ENCODE assay signal across 9 mouse cellular contexts in genomic region chr3:135640856-135641622, GRCm38 (mm10). TPM values are rescaled to one million over a fixed set of nuclear protein-coding genes. Genes with fewer than 3 reads are reported as not detected.
DNase-seq lines count a peak whose midpoint lies in the region; ATAC-seq and TF ChIP-seq lines count a peak whose summit lies in the region.
"Had no signal": no experiment of that assay in that cellular context is flagged by ENCODE, and none has a peak within 500 bp of the region (broad histone marks: within the 10 kb centered on the region; RNA-seq: fewer than 3 reads in every experiment).

No protein-coding gene starts in this region.

- POLR2A ChIA-PET in Patski (lab: Charles Lee) = no interaction called here

- in situ Hi-C loops in Patski (cut with MboI; ENCODE audit: low pct_unique_long_range_greater_than_20kb) = no loop called here

- H3K27me3 ChIP-seq in lung, embryonic 16.5 days (ENCODE audit: control insufficient read depth, insufficient read depth, low read depth, low read length) = no peaks in the 10 kb centered on the region
- no peaks in the 10 kb centered on the region for H3K27me3 ChIP-seq in Patski
- H3K27me3 ChIP-seq in intestine, embryonic 15.5 days (replicated peaks) = no peaks in the 10 kb centered on the region
- no peaks in the 10 kb centered on the region for H3K27me3 ChIP-seq in stomach, embryonic 16.5 days (ENCODE audit: control insufficient read depth, insufficient read depth, low read length)
- H3K27me3 ChIP-seq: neural tube, embryonic 12.5 days had no signal

- 79% methylated on average over 16 of the region's 16 CpGs for WGBS in lung, embryonic 16.5 days
- WGBS in intestine, embryonic 15.5 days = 78% methylated on average over 16 of the region's 16 CpGs
- 75% methylated on average over 16 of the region's 16 CpGs for WGBS in stomach, embryonic 16.5 days

- 0 out of 2 replicates have a peak, but pooled peaks cover 3% of the 10 kb centered on the region for H3K4me1 ChIP-seq in lung, embryonic 16.5 days (replicated peaks; ENCODE audit: control insufficient read depth, insufficient read depth, low read length)
- H3K4me1 ChIP-seq in intestine, embryonic 15.5 days (replicated peaks) = 0 out of 2 replicates have a peak, but pooled peaks cover 8% of the 10 kb centered on the region
- peaks cover 8% of the 10 kb centered on the region; the same call in 1 of the 2 replicates for H3K4me1 ChIP-seq in stomach, embryonic 16.5 days (ENCODE audit: control insufficient read depth, insufficient read depth, low read length)

- DNase-seq in lung, adult 18-20 months = no peak
- no peak for DNase-seq in Patski (ENCODE audit: low read depth, low spot score)
- no peak for DNase-seq in urinary bladder, adult 18-20 months (ENCODE audit: low spot score in 2 of 2)
- no peak for DNase-seq in kidney, postnatal 36 days
- DNase-seq: right cerebral cortex, postnatal 25 days had no signal

- H3K4me3 ChIP-seq in lung, embryonic 16.5 days (ENCODE audit: low read length) = no peak overlapping the region
- H3K4me3 ChIP-seq in intestine, embryonic 15.5 days (replicated peaks) = no peak overlapping the region
- no peak overlapping the region for H3K4me3 ChIP-seq in stomach, embryonic 16.5 days (replicated peaks; ENCODE audit: low read length)
- H3K4me3 ChIP-seq: neural tube, embryonic 12.5 days had no signal

- H3K36me3 ChIP-seq in lung, embryonic 16.5 days (ENCODE audit: control insufficient read depth, insufficient read depth, low read length) = peaks cover 12% of the 10 kb centered on the region
- H3K36me3 ChIP-seq in intestine, embryonic 15.5 days = 0 out of 2 replicates have a peak, but pooled peaks cover 6% of the 10 kb centered on the region
- peaks cover 4% of the 10 kb centered on the region; the same call in 1 of the 2 replicates for H3K36me3 ChIP-seq in stomach, embryonic 16.5 days (ENCODE audit: control insufficient read depth, insufficient read depth, low read length)

- H3K9ac ChIP-seq in lung, embryonic 16.5 days (ENCODE audit: low read length) = no peak overlapping the region
- no peak overlapping the region for H3K9ac ChIP-seq in intestine, embryonic 15.5 days
- H3K9ac ChIP-seq in stomach, embryonic 16.5 days (ENCODE audit: low read length) = no peak overlapping the region
- H3K9ac ChIP-seq: neural tube, embryonic 12.5 days had no signal

- peak; percentile 38; the same call in 1 of the 2 replicates for ATAC-seq in lung, embryonic 16.5 days (ENCODE audit: low read depth)
- ATAC-seq in Patski = peak; percentile 37
- ATAC-seq in intestine, embryonic 15.5 days = peak; percentile 50
- ATAC-seq in stomach, embryonic 16.5 days (ENCODE audit: insufficient read depth, low FRiP score) = peak; percentile 74

- CTCF ChIA-PET in Patski (lab: Charles Lee) = interaction anchor here (1.4 to 3.0 kb wide), 2 partner anchors 10 to 28 kb away, joined by 5 to 10 read pairs; no protein-coding TSS in a partner anchor

- H3K27ac ChIP-seq in lung, embryonic 16.5 days (ENCODE audit: low read length) = no peak overlapping the region
- no peak overlapping the region for H3K27ac ChIP-seq in intestine, embryonic 15.5 days
- H3K27ac ChIP-seq in stomach, embryonic 16.5 days (ENCODE audit: low read length) = no peak overlapping the region
- H3K27ac ChIP-seq: neural tube, embryonic 12.5 days had no signal

- no peak overlapping the region for H3K4me2 ChIP-seq in lung, embryonic 16.5 days (ENCODE audit: low read depth, low read length)
- H3K4me2 ChIP-seq in intestine, embryonic 15.5 days (replicated peaks) = no peak overlapping the region
- no peak overlapping the region for H3K4me2 ChIP-seq in stomach, embryonic 16.5 days (ENCODE audit: low read depth, low read length)
- H3K4me2 ChIP-seq: neural tube, embryonic 12.5 days had no signal

- no peak for TF ChIP-seq CTCF in Patski (IDR thresholded peaks at IDR 0.05)

- H3K9me3 ChIP-seq in lung, embryonic 16.5 days (ENCODE audit: control insufficient read depth, low read length) = no peaks in the 10 kb centered on the region
- no peaks in the 10 kb centered on the region for H3K9me3 ChIP-seq in intestine, embryonic 15.5 days
- no peaks in the 10 kb centered on the region for H3K9me3 ChIP-seq in stomach, embryonic 16.5 days (replicated peaks; ENCODE audit: control insufficient read depth, low read length)
- H3K9me3 ChIP-seq: neural tube, embryonic 12.5 days had no signal

RNA-seq across cellular contexts. Expression of gene Nfkb1, which starts 50.3 kb away (rescaled TPM):
- polyA plus RNA-seq in lung, embryonic 16.5 days (2015; fragmentation: Nextera tagmentation; extraction: Ambion mirVana) = 26.8 and 29.0 TPM in 2 replicates
- 151 TPM for polyA plus RNA-seq in Patski (2021)
- polyA plus RNA-seq in intestine, embryonic 15.5 days (2015; fragmentation: Nextera tagmentation; extraction: Ambion mirVana) = 19.7 and 20.6 TPM in 2 replicates
- 19.2 and 22.6 TPM in 2 replicates for polyA plus RNA-seq in stomach, embryonic 16.5 days (2015; fragmentation: Nextera tagmentation; extraction: Ambion mirVana)
